16 mouse cellular contexts compared by ENCODE assay signal in genomic region chr3:151445936-151446335, GRCm38 (mm10). TPM values are rescaled to one million over a fixed set of nuclear protein-coding genes. Genes with fewer than 3 reads are reported as not detected.
DNase-seq lines count a peak whose midpoint lies in the region; ATAC-seq and TF ChIP-seq lines count a peak whose summit lies in the region.
"Had no signal": no experiment of that assay in that cellular context is flagged by ENCODE, and none has a peak within 500 bp of the region (broad histone marks: within the 10 kb centered on the region; RNA-seq: fewer than 3 reads in every experiment).

No protein-coding gene starts in this region.

- no peak overlapping the region for H3K27ac ChIP-seq in left cerebral cortex, adult 2 months
- H3K27ac ChIP-seq in hindbrain, embryonic 13.5 days: no peak overlapping the region
- H3K27ac ChIP-seq: forebrain, embryonic 13.5 days; hindbrain, embryonic 10.5 days; liver, embryonic 15.5 days had no signal

- H3K4me1 ChIP-seq in hindbrain, embryonic 13.5 days (replicated peaks): no peaks in the 10 kb centered on the region
- H3K4me1 ChIP-seq: forebrain, embryonic 13.5 days; hindbrain, embryonic 10.5 days; liver, embryonic 15.5 days had no signal

- 53% methylated on average over 2 of the region's 2 CpGs for WGBS in hindbrain, embryonic 13.5 days

- H3K9ac ChIP-seq in hindbrain, embryonic 13.5 days: no peak overlapping the region
- H3K9ac ChIP-seq: forebrain, embryonic 13.5 days; liver, embryonic 15.5 days had no signal

- H3K4me3 ChIP-seq in left cerebral cortex, adult 2 months: no peak overlapping the region
- no peak overlapping the region for H3K4me3 ChIP-seq in hindbrain, embryonic 13.5 days
- H3K4me3 ChIP-seq: forebrain, embryonic 13.5 days; hindbrain, embryonic 10.5 days; liver, embryonic 15.5 days had no signal

- ATAC-seq in frontal cortex, adult (ENCODE audit: low TSS enrichment): peak; percentile 100
- ATAC-seq in megakaryocyte-erythroid progenitor cell, adult 5-6 weeks (replicated peaks; ENCODE audit: low FRiP score, low TSS enrichment, poor library complexity, severe bottlenecking): peak; percentile 82; the same call in 1 of the 2 replicates
- ATAC-seq in activated CD4-positive, CD25-positive, alpha-beta regulatory T cell, adult 4 months: no peak
- no peak for ATAC-seq in hindbrain, embryonic 13.5 days (ENCODE audit: low FRiP score)
- ATAC-seq: forebrain, embryonic 13.5 days had no signal

- H3K36me3 ChIP-seq in hindbrain, embryonic 13.5 days: no peaks in the 10 kb centered on the region
- H3K36me3 ChIP-seq: hindbrain, embryonic 10.5 days; liver, embryonic 15.5 days had no signal

- DNase-seq in frontal cortex, postnatal 14 days (ENCODE audit: low spot score in 2 of 2): no peak
- DNase-seq in left cerebral cortex, adult 2 months (ENCODE audit: extremely low spot score in 1 of 2, low spot score in 2 of 2): no peak
- no peak for DNase-seq in left cerebral cortex, postnatal 36 days (ENCODE audit: low spot score in 2 of 2)
- DNase-seq in NIH3T3 (ENCODE audit: low read depth): peak; percentile 81
- DNase-seq: cerebellum, adult 11 months; gastrocnemius, postnatal 25 days; midbrain, embryonic 14.5 days; thymus, postnatal 14 days had no signal

- H3K27me3 ChIP-seq in hindbrain, embryonic 13.5 days: no peaks in the 10 kb centered on the region
- H3K27me3 ChIP-seq: forebrain, embryonic 13.5 days; liver, embryonic 15.5 days had no signal

- H3K9me3 ChIP-seq in hindbrain, embryonic 13.5 days: no peaks in the 10 kb centered on the region
- H3K9me3 ChIP-seq: forebrain, embryonic 13.5 days; hindbrain, embryonic 10.5 days; liver, embryonic 15.5 days had no signal

- intact Hi-C loops in left cerebral cortex, adult 2 months (cut with DNase I): no loop called here
- intact Hi-C loops in left cerebral cortex, postnatal 36 days (cut with DNase I): no loop called here

- H3K4me2 ChIP-seq in hindbrain, embryonic 13.5 days: no peak overlapping the region
- H3K4me2 ChIP-seq: forebrain, embryonic 13.5 days; liver, embryonic 15.5 days had no signal

- peak; percentile 27 for TF ChIP-seq CTCF in left cerebral cortex, adult 2 months (IDR thresholded peaks at IDR 0.05)

RNA-seq across cellular contexts. Expression of gene Adgrl4, which starts 8.2 kb away (rescaled TPM):
- 10 to 100 TPM; 21.0 to 22.3 TPM for total RNA-seq in left cerebral cortex, adult 2 months (2021)
- 10 to 100 TPM; 22.0 to 29.0 TPM for total RNA-seq in left cerebral cortex, postnatal 36 days (2021)
- 1.7 and 20.4 TPM in 2 replicates for total RNA-seq in megakaryocyte-erythroid progenitor cell, adult 5-6 weeks (2014; fragmentation: Nextera tagmentation)
- total RNA-seq in megakaryocyte-erythroid progenitor cell, adult 5-6 weeks (2017): 11.9 and 83.0 TPM in 2 replicates
- polyA plus RNA-seq in activated CD4-positive, CD25-positive, alpha-beta regulatory T cell, adult 4 months (2017; shearing (Covaris generic)): not detected
- 12.7 and 13.9 TPM in 2 replicates for polyA plus RNA-seq in hindbrain, embryonic 13.5 days (2015; fragmentation: Nextera tagmentation; extraction: Ambion mirVana)
- total RNA-seq: neutrophil, adult 5-6 weeks had no signal

Comparison
In these comparisons a context has a peak if more than half of its experiments do, and no peak if none do; other contexts are left out.
1. ATAC-seq: peak in frontal cortex, adult (single experiment) and megakaryocyte-erythroid progenitor cell, adult 5-6 weeks (single experiment); none in activated CD4-positive, CD25-positive, alpha-beta regulatory T cell, adult 4 months (single experiment) and hindbrain, embryonic 13.5 days (single experiment).